Mouse (Mus musculus) retina, embryonic 14.5 days (tissue): ENCODE measurements around the gene Blvrb.

Source experiments
- DNase-seq: peaks from one replicate; pipeline ENCODE4 v3.0.0-alpha.2; 2015; ENCODE audit warnings: low spot score

Blvrb gene

GRCm38 (mm10) chr7:27448421-27449206 lies 836 bp downstream of the Blvrb start:
- no peak for DNase-seq

- DNase-seq: peak; percentile 78
These were observed 1.6 kb downstream of the Blvrb start for GRCm38 (mm10) chr7:27449256-27449862.

- no peak for DNase-seq
These were observed 3.6 kb downstream of the Blvrb start for GRCm38 (mm10) chr7:27451359-27451758.

- no peak for DNase-seq
These were observed 4.5 kb downstream of the Blvrb start for GRCm38 (mm10) chr7:27452206-27452770.

GRCm38 (mm10) chr7:27454461-27455121 lies 6.8 kb downstream of the Blvrb start:
- no peak for DNase-seq

- no peak for DNase-seq
These were observed 7.5 kb downstream of the Blvrb start for GRCm38 (mm10) chr7:27455273-27455672.

- DNase-seq: no peak
These were observed 10.8 kb downstream of the Blvrb start for GRCm38 (mm10) chr7:27458614-27459013.

- DNase-seq: no peak
These were observed 11.9 kb downstream of the Blvrb start for GRCm38 (mm10) chr7:27459640-27460039.

GRCm38 (mm10) chr7:27460477-27460876 lies 12.7 kb downstream of the Blvrb start:
- no peak for DNase-seq

GRCm38 (mm10) chr7:27467648-27468047 lies 19.9 kb downstream of the Blvrb start:
- no peak for DNase-seq

- no peak for DNase-seq
These were observed 23.8 kb downstream of the Blvrb start for GRCm38 (mm10) chr7:27471390-27472120.

- DNase-seq: no peak
These were observed 24.8 kb downstream of the Blvrb start for GRCm38 (mm10) chr7:27472596-27472995.

GRCm38 (mm10) chr7:27473156-27473834 lies 25.5 kb downstream of the Blvrb start, which contains the start of gene Sertad3:
TSS of gene Sertad3 (plus strand) at chr7:27473768.
- peak; percentile 99 for DNase-seq

- DNase-seq: no peak
These were observed 26.2 kb downstream of the Blvrb start for GRCm38 (mm10) chr7:27473835-27474489.

- peak; percentile 98 for DNase-seq
These were observed 26.7 kb downstream of the Blvrb start for GRCm38 (mm10) chr7:27474490-27474954.

GRCm38 (mm10) chr7:27475596-27475995 lies 27.8 kb downstream of the Blvrb start:
- DNase-seq: no peak

GRCm38 (mm10) chr7:27476098-27476635 lies 28.4 kb downstream of the Blvrb start:
- no peak for DNase-seq

- no peak for DNase-seq
These were observed 30.8 kb downstream of the Blvrb start for GRCm38 (mm10) chr7:27478561-27478960.

- no peak for DNase-seq
These were observed 32.0 kb downstream of the Blvrb start for GRCm38 (mm10) chr7:27479750-27480149.

GRCm38 (mm10) chr7:27480506-27480905 lies 32.7 kb downstream of the Blvrb start:
- no peak for DNase-seq
